Mouse (Mus musculus) MEL (cell line): ENCODE data around the gene Dot1l. TPM values are rescaled to one million over a fixed set of nuclear protein-coding genes. Genes with fewer than 3 reads are reported as not detected.

Experiments used
- DNase-seq: peaks from one replicate; pipeline ENCODE4 v3.0.0; 2011; ENCODE audit warnings: low read depth, low spot score
- H3K27ac ChIP-seq: 2 replicates; pipeline ENCODE4 v1.5.1; 2012; ENCODE audit warnings: low read depth, mild to moderate bottlenecking, control low read depth, low read length, moderate library complexity; ENCODE audit not compliant: control insufficient read depth
- H3K27me3 ChIP-seq, 2 experiments: fragments of 150-350 bp in 1 of 2; sonication (generic) in 1 of 2; 2 replicates each; pipeline ENCODE4 v1.6.1; 2012; ENCODE audit warnings: low read length in 2 of 2, mild to moderate bottlenecking in 2 of 2, improper control_type of control experiment in 1 of 2, moderate library complexity in 1 of 2; ENCODE audit not compliant: insufficient read depth in 2 of 2, control insufficient read depth in 1 of 2
- H3K36me3 ChIP-seq, 2 experiments: 2 replicates each; pipeline ENCODE4 v1.6.1; 2012 to 2014; ENCODE audit warnings: low read length in 2 of 2, improper control_type of control experiment in 1 of 2, inconsistent platforms in 1 of 2, mild to moderate bottlenecking in 1 of 2; ENCODE audit not compliant: insufficient read depth in 2 of 2, control insufficient read depth in 1 of 2
- H3K4me1 ChIP-seq, 2 experiments: fragments of 150-350 bp in 1 of 2; sonication (generic) in 1 of 2; 2 replicates each; pipeline ENCODE4 v1.6.1; 2012; ENCODE audit warnings: low read length in 2 of 2, improper control_type of control experiment in 1 of 2, mild to moderate bottlenecking in 1 of 2; ENCODE audit not compliant: insufficient read depth in 2 of 2, control insufficient read depth in 1 of 2
- H3K4me3 ChIP-seq, 2 experiments: fragments of 150-350 bp in 1 of 2; sonication (generic) in 1 of 2; 2 replicates each; pipeline ENCODE4 v1.5.1; 2012; ENCODE audit warnings: low read depth in 2 of 2, low read length in 2 of 2, mild to moderate bottlenecking in 2 of 2, moderate library complexity in 2 of 2, control low read depth in 1 of 2, improper control_type of control experiment in 1 of 2; ENCODE audit not compliant: control insufficient read depth in 1 of 2, insufficient read depth in 1 of 2
- H3K79me2 ChIP-seq: 2 replicates; pipeline ENCODE4 v1.6.1; 2012; ENCODE audit warnings: mild to moderate bottlenecking, low read length, moderate library complexity; ENCODE audit not compliant: control insufficient read depth, poor library complexity, insufficient read depth
- H3K9ac ChIP-seq: 2 replicates; pipeline ENCODE4 v1.6.1; 2012; ENCODE audit warnings: low read depth, mild to moderate bottlenecking, control low read depth, low read length, moderate library complexity; ENCODE audit not compliant: control insufficient read depth, poor library complexity, severe bottlenecking
- H3K9me3 ChIP-seq: fragments of 150-350 bp; sonication (generic); replicated peaks from 2 replicates; pipeline ENCODE4 v1.6.1; 2012; ENCODE audit warnings: mild to moderate bottlenecking, low read length, improper control_type of control experiment, moderate library complexity; ENCODE audit not compliant: insufficient read depth
- BHLHE40 ChIP-seq: IDR thresholded peaks from 2 replicates; pipeline ENCODE4 v1.6.1; 2012; ENCODE audit warnings: low read depth, mild to moderate bottlenecking, inconsistent platforms, low read length, improper control_type of control experiment, borderline replicate concordance
- E2F4 ChIP-seq: IDR thresholded peaks from 2 replicates; pipeline ENCODE4 v1.6.1; 2011; ENCODE audit warnings: low read depth, low read length, improper control_type of control experiment, borderline replicate concordance
- GATA1 ChIP-seq: IDR thresholded peaks from 2 replicates; pipeline ENCODE4 v1.6.1; 2011; ENCODE audit warnings: low read depth, low read length, improper control_type of control experiment
- MEF2A ChIP-seq: IDR thresholded peaks from 2 replicates; pipeline ENCODE4 v1.6.1; 2014; ENCODE audit warnings: low read depth, mild to moderate bottlenecking, inconsistent platforms, low read length, improper control_type of control experiment; ENCODE audit not compliant: poor library complexity, insufficient replicate concordance, severe bottlenecking; ENCODE audit errors: extremely low read depth
- MXI1 ChIP-seq: IDR thresholded peaks from 2 replicates; pipeline ENCODE4 v1.6.1; 2011; ENCODE audit warnings: mild to moderate bottlenecking, low read depth, low read length, improper control_type of control experiment
- POLR2A ChIP-seq, 2 experiments: IDR thresholded peaks; 2 replicates each; pipeline ENCODE4 v1.6.1; 2011 to 2012; ENCODE audit warnings: low read length in 2 of 2, mild to moderate bottlenecking in 2 of 2, control low read depth in 1 of 2, improper control_type of control experiment in 1 of 2, low read depth in 1 of 2, moderate library complexity in 1 of 2; ENCODE audit not compliant: control insufficient read depth in 1 of 2, insufficient read depth in 1 of 2, poor library complexity in 1 of 2
- POLR2AphosphoS2 ChIP-seq: IDR thresholded peaks from 2 replicates; pipeline ENCODE4 v1.6.1; 2011; ENCODE audit warnings: low read length, improper control_type of control experiment
- TBP ChIP-seq: IDR thresholded peaks from 2 replicates; pipeline ENCODE4 v1.8.0; 2011; ENCODE audit warnings: low read depth, low read length, improper control_type of control experiment
- UBTF ChIP-seq: IDR thresholded peaks from 2 replicates; pipeline ENCODE4 v1.6.1; 2012; ENCODE audit warnings: low read depth, mild to moderate bottlenecking, inconsistent platforms, low read length, improper control_type of control experiment, moderate library complexity, borderline replicate concordance; ENCODE audit not compliant: insufficient read depth
- USF2 ChIP-seq, 2 experiments: IDR thresholded peaks; 2 replicates each; pipeline ENCODE4 v1.6.1; 2011 to 2012; ENCODE audit warnings: improper control_type of control experiment in 2 of 2, low read length in 2 of 2, borderline replicate concordance in 1 of 2, inconsistent platforms in 1 of 2, low read depth in 1 of 2, mild to moderate bottlenecking in 1 of 2; ENCODE audit not compliant: insufficient read depth in 1 of 2
- ZMIZ1 ChIP-seq: IDR thresholded peaks from 2 replicates; pipeline ENCODE4 v1.6.1; 2012; ENCODE audit warnings: low read depth, mild to moderate bottlenecking, inconsistent platforms, low read length, improper control_type of control experiment, moderate library complexity
- ZNF384 ChIP-seq: IDR thresholded peaks from 2 replicates; pipeline ENCODE4 v1.6.1; 2012; ENCODE audit warnings: low read depth, mild to moderate bottlenecking, inconsistent platforms, low read length, improper control_type of control experiment
- polyA plus RNA-seq, 2 experiments: library from polyadenylated mRNA; stranded (reverse) in 1 of 2; unstranded in 1 of 2; fragments of >175 nt in 1 of 2; fragments of >200 nt in 1 of 2; gene quantifications; 2 replicates each; pipeline versions ENCODE4 v1.2.1 to v1.2.4; 2012; ENCODE audit warnings: low replicate concordance in 2 of 2, low read depth in 1 of 2; ENCODE audit not compliant: insufficient read length in 2 of 2, insufficient read depth in 1 of 2, missing spikeins in 1 of 2
- total RNA-seq: library from RNA; depleted of rRNA; stranded (reverse); fragments of 300-350 nt; gene quantifications from 2 replicates; pipeline ENCODE4 v1.2.3, GENCODE M21; 2012

The Dot1l gene
- total and polyA plus RNA-seq, 3 experiments = 15.0 to 70.6 TPM; not detected in 1

DNA sequence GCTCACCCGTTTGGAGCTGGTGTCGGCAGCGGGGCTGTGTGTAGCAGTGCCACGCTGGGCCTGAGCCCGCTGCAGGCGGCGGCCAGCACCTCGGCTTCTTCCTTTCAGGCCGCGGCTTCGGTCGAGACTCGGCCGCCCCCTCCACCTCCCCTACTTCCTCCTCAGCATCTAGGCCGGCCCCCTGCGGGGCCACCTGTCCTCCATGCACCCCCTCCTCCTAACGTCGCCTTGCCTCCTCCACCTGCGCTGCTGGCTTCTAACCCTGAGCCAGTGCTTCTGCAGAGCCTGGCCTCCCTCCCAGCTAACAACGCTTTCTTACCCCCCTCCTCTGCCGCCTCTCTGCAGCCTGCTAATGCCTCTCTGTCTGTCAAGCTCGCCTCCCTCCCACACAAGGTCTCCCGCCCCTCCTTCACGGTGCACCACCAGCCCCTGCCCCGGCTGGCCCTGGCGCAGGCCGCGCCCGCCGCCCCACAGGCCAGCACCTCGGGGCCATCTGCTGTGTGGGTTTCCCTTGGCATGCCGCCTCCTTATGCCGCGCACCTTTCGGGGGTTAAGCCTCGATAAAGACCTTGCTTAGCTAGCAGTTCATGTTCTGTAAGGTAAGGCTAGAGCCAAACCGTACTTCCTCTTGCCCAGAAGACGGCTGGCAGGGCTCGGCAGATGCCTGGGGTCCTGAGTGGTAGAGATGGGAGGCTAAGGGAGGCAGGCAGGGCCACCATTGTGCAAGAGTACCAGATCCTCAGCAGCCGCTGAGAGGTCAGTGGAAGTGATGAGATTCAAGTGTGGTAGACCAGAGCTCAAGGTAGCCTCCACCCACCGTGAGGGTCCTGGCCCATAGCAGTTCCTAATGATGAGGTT lies 37.4 kb downstream of the Dot1l start:
- Histone ChIP-seq H3K79me2 (peaks cover 12% of the 10 kb centered on the region), H3K27me3 (no peaks in the 10 kb centered on the region), H3K9ac (no peak overlapping the region), H3K36me3 (peaks cover 7 to 10% of the 10 kb centered on the region in 2 experiments; a peak in 3 of 4 replicates), H3K9me3 (no peaks in the 10 kb centered on the region), H3K27ac (no peak overlapping the region), H3K4me1 (peaks cover 0 to 6% of the 10 kb centered on the region in 2 experiments; a peak in 2 of 4 replicates), H3K4me3 (no peak overlapping the region)
- peak; percentile 19 for DNase-seq
- TF ChIP-seq ZNF384 = no peak
- 0 out of 2 replicates have a peak, but pooled peaks have one; percentile 21 for TF ChIP-seq POLR2AphosphoS2
- peak in 1 of 2 experiments; percentile 21; a peak in 1 of 4 replicates for TF ChIP-seq POLR2A (IDR thresholded peaks at IDR 0.05; ENCODE audit: control insufficient read depth in 1 of 2, insufficient read depth in 1 of 2, low read depth in 1 of 2, low read length in 2 of 2, poor library complexity in 1 of 2)

DNA sequence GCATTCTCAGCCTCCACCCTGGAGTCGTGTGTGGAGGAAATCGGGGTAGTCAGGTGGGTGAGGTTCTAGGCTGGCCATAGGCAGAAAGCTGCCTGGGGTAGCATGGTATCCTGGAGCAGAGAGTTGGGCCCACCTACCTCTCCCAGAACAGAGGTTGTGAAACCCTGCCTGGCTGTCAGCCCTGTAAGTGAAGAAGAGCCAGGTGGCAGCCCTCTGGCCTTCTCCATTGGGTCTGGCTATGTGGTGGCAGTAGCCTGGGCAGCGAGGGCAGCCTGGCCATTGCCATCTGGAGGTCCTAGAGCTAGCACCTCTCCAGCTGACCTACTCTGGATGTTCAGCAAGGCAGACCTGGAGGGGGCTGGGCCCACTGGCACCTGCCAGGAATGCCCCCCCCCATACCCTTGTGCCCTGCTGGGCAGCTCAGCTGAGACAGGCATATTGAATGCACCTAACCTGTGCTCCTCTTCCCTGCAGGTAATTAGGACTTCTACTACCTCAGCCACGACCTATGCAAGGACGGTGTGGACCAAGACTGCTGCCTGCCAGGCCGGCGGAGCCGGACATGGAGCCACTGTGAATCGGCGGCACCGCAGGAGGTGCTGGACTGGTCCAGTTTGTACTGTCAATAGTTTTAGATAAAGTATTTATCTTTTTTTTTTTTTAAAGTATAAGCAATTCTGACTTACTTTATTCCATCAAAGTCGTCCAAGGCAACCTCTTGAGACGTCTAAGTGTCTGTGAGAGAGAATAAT lies 38.2 kb downstream of the Dot1l start:
- no peak for TF ChIP-seq E2F4
- TF ChIP-seq USF2 (IDR thresholded peaks at IDR 0.05; ENCODE audit: borderline replicate concordance in 1 of 2, insufficient read depth in 1 of 2, low read depth in 1 of 2, low read length in 2 of 2) = no peak
- TF ChIP-seq ZMIZ1 = no peak
- TF ChIP-seq GATA1 = no peak
- no peak for TF ChIP-seq POLR2A (IDR thresholded peaks at IDR 0.05; ENCODE audit: control insufficient read depth in 1 of 2, insufficient read depth in 1 of 2, low read depth in 1 of 2, low read length in 2 of 2, poor library complexity in 1 of 2)
- no peak for TF ChIP-seq MXI1
- TF ChIP-seq BHLHE40 = no peak
- no peak for TF ChIP-seq MEF2A
- TF ChIP-seq UBTF = no peak
- no peak for TF ChIP-seq ZNF384
- no peak for TF ChIP-seq TBP
- DNase-seq = no peak
- peaks cover 7 to 8% of the 10 kb centered on the region in 2 experiments; a peak in 3 of 4 replicates for H3K36me3 ChIP-seq
- H3K4me1 ChIP-seq = peaks cover 0 to 6% of the 10 kb centered on the region in 2 experiments; a peak in 2 of 4 replicates
- H3K79me2 ChIP-seq = peaks cover 20% of the 10 kb centered on the region
- no peaks in the 10 kb centered on the region for H3K27me3 ChIP-seq
- no peaks in the 10 kb centered on the region for H3K9me3 ChIP-seq
- H3K27ac ChIP-seq = no peak overlapping the region
- no peak overlapping the region for H3K4me3 ChIP-seq
- no peak overlapping the region for H3K9ac ChIP-seq
